Mouse (Mus musculus) forebrain, embryonic 13.5 days (tissue): ENCODE measurements around the gene Prepl. TPM values are rescaled to one million over a fixed set of nuclear protein-coding genes. Genes with fewer than 3 reads are reported as not detected.

Experiments
- ATAC-seq: fragments of 200-750 bp; cut with Nextera tagmentation; 2 replicates; pipeline ENCODE4 v1.8.0; 2017
- H3K27ac ChIP-seq: fragments of 300-500 bp; sonication (generic); 2 replicates; pipeline ENCODE4 v1.5.1; 2015; ENCODE audit warnings: inconsistent platforms, mild to moderate bottlenecking, moderate library complexity
- H3K27me3 ChIP-seq: fragments of 300-500 bp; sonication (generic); 2 replicates; pipeline ENCODE4 v1.6.1; 2015; ENCODE audit warnings: mild to moderate bottlenecking, inconsistent platforms
- H3K36me3 ChIP-seq: fragments of 300-500 bp; sonication (generic); 2 replicates; pipeline ENCODE4 v1.6.1; 2015; ENCODE audit warnings: mild to moderate bottlenecking, inconsistent platforms; ENCODE audit not compliant: poor library complexity, severe bottlenecking
- H3K4me1 ChIP-seq: fragments of 300-500 bp; sonication (generic); 2 replicates; pipeline ENCODE4 v1.6.1; 2015; ENCODE audit warnings: inconsistent platforms
- H3K4me2 ChIP-seq: fragments of 300-500 bp; sonication (generic); 2 replicates; pipeline ENCODE4 v1.6.1; 2015; ENCODE audit warnings: inconsistent platforms, mild to moderate bottlenecking, moderate library complexity
- H3K4me3 ChIP-seq: fragments of 300-500 bp; sonication (generic); 2 replicates; pipeline ENCODE4 v1.5.1; 2015; ENCODE audit warnings: mild to moderate bottlenecking, inconsistent platforms
- H3K9ac ChIP-seq: fragments of 300-500 bp; sonication (generic); 2 replicates; pipeline ENCODE4 v1.6.1; 2015; ENCODE audit warnings: mild to moderate bottlenecking, inconsistent platforms
- H3K9me3 ChIP-seq: fragments of 300-500 bp; sonication (generic); replicated peaks from 2 replicates; pipeline ENCODE4 v1.6.1; 2016; ENCODE audit warnings: inconsistent platforms
- WGBS: fragments of 180-500 bp; shearing (Covaris S2); methylation state at CpG from one replicate; pipeline ENCODE4 v1.1.7; 2015; 5-methylcytosine and 5-hydroxymethylcytosine counted together
- polyA plus RNA-seq: library from polyadenylated mRNA; unstranded; fragments of >200 nt; fragmentation: Nextera tagmentation; extraction: Ambion mirVana; gene quantifications from 2 replicates; pipeline ENCODE4 v1.2.1, GENCODE M21; 2015

Gene Prepl
- polyA plus RNA-seq, 1 experiment from 2014 or later, result 44.0 TPM

- H3K27me3 ChIP-seq, result no peaks in the 10 kb centered on the region
- H3K4me2 ChIP-seq, result no peak overlapping the region
- H3K36me3 ChIP-seq, result no peaks in the 10 kb centered on the region
- no peak overlapping the region for H3K4me3 ChIP-seq
- H3K4me1 ChIP-seq, result 0 out of 2 replicates have a peak, but pooled peaks cover 4% of the 10 kb centered on the region
- WGBS, result 65% methylated on average over 11 of the region's 11 CpGs
- H3K9ac ChIP-seq, result no peak overlapping the region
- no peak for ATAC-seq
- no peak overlapping the region for H3K27ac ChIP-seq
- H3K9me3 ChIP-seq, result no peaks in the 10 kb centered on the region
These were observed 56.0 kb downstream of the Prepl start for GRCm38 (mm10) chr17:85034068-85034467.

- Histone ChIP-seq H3K9me3 (no peaks in the 10 kb centered on the region), H3K4me2 (no peak overlapping the region), H3K4me3 (no peak overlapping the region), H3K27me3 (no peaks in the 10 kb centered on the region), H3K36me3 (no peaks in the 10 kb centered on the region), H3K4me1 (0 out of 2 replicates have a peak, but pooled peaks cover 4% of the 10 kb centered on the region), H3K27ac (no peak overlapping the region), H3K9ac (no peak overlapping the region)
- 89% methylated on average over 3 of the region's 3 CpGs for whole genome bisulfite sequencing
- ATAC-seq, result no peak
These were observed 57.0 kb downstream of the Prepl start for GRCm38 (mm10) chr17:85033087-85033486.

GRCm38 (mm10) chr17:85030651-85031050 is 59.4 kb downstream of the Prepl start:
- Histone ChIP-seq H3K9ac (no peak overlapping the region), H3K27ac (no peak overlapping the region), H3K27me3 (no peaks in the 10 kb centered on the region), H3K4me1 (0 out of 2 replicates have a peak, but pooled peaks cover 4% of the 10 kb centered on the region), H3K36me3 (no peaks in the 10 kb centered on the region), H3K4me2 (no peak overlapping the region), H3K4me3 (no peak overlapping the region), H3K9me3 (no peaks in the 10 kb centered on the region)
- ATAC-seq, result no peak
- WGBS, result 83% methylated on average over 5 of the region's 5 CpGs

- H3K4me1 ChIP-seq, result 0 out of 2 replicates have a peak, but pooled peaks cover 2% of the 10 kb centered on the region
- H3K4me3 ChIP-seq, result no peak overlapping the region
- H3K4me2 ChIP-seq, result no peak overlapping the region
- no peaks in the 10 kb centered on the region for H3K9me3 ChIP-seq
- ATAC-seq, result no peak
- H3K27ac ChIP-seq, result no peak overlapping the region
- 93% methylated on average over 10 of the region's 10 CpGs for WGBS
- H3K36me3 ChIP-seq, result no peaks in the 10 kb centered on the region
- H3K9ac ChIP-seq, result no peak overlapping the region
- no peaks in the 10 kb centered on the region for H3K27me3 ChIP-seq
These were observed 61.2 kb downstream of the Prepl start for GRCm38 (mm10) chr17:85028797-85029196.

GRCm38 (mm10) chr17:85028093-85028739 is 61.8 kb downstream of the Prepl start, which contains the start of gene Slc3a1:
TSS of gene Slc3a1 (plus strand) at chr17:85028376.
- no peak within 1 kb of the TSS for H3K9ac ChIP-seq
- no peak within 1 kb of the TSS for H3K4me3 ChIP-seq

GRCm38 (mm10) chr17:85027247-85027646 is 62.8 kb downstream of the Prepl start:
- Histone ChIP-seq H3K27ac (no peak overlapping the region), H3K27me3 (no peaks in the 10 kb centered on the region), H3K36me3 (no peaks in the 10 kb centered on the region), H3K9me3 (no peaks in the 10 kb centered on the region), H3K9ac (no peak overlapping the region), H3K4me2 (no peak overlapping the region), H3K4me1 (0 out of 2 replicates have a peak, but pooled peaks cover 2% of the 10 kb centered on the region), H3K4me3 (no peak overlapping the region)
- WGBS, result 82% methylated on average over 3 of the region's 3 CpGs
- ATAC-seq, result no peak

More at GRCm38 (mm10) chr17:85028093-85028739, 61.8 kb downstream of the Prepl start, which contains the start of gene Slc3a1:
- H3K27me3 ChIP-seq, result no peaks in the 10 kb centered on the region
- no peak within 1 kb of the TSS for H3K27ac ChIP-seq
- 0 out of 2 replicates have a peak, but pooled peaks cover 2% of the 10 kb centered on the region for H3K4me1 ChIP-seq
- no peaks in the 10 kb centered on the region for H3K9me3 ChIP-seq
- ATAC-seq, result no peak
- H3K36me3 ChIP-seq, result no peaks in the 10 kb centered on the region
- no peak within 1 kb of the TSS for H3K4me2 ChIP-seq
- 86% methylated on average over 20 of the region's 20 CpGs for WGBS

- H3K27me3 ChIP-seq, result no peaks in the 10 kb centered on the region
- 0 out of 2 replicates have a peak, but pooled peaks cover 2% of the 10 kb centered on the region for H3K4me1 ChIP-seq
- no peak overlapping the region for H3K4me3 ChIP-seq
- no peak for ATAC-seq
- no peaks in the 10 kb centered on the region for H3K36me3 ChIP-seq
- 89% methylated on average over 6 of the region's 6 CpGs for WGBS
- no peak overlapping the region for H3K27ac ChIP-seq
- no peaks in the 10 kb centered on the region for H3K9me3 ChIP-seq
- no peak overlapping the region for H3K4me2 ChIP-seq
- no peak overlapping the region for H3K9ac ChIP-seq
These were observed 63.6 kb downstream of the Prepl start for GRCm38 (mm10) chr17:85026436-85026835.

GRCm38 (mm10) chr17:85025151-85025550 is 64.9 kb downstream of the Prepl start:
- 93% methylated on average over 6 of the region's 6 CpGs for WGBS
- Histone ChIP-seq H3K9me3 (no peaks in the 10 kb centered on the region), H3K4me1 (0 out of 2 replicates have a peak, but pooled peaks cover 2% of the 10 kb centered on the region), H3K27me3 (no peaks in the 10 kb centered on the region), H3K27ac (no peak overlapping the region), H3K4me3 (no peak overlapping the region), H3K9ac (no peak overlapping the region), H3K4me2 (no peak overlapping the region), H3K36me3 (no peaks in the 10 kb centered on the region)
- no peak for ATAC-seq

GRCm38 (mm10) chr17:85024237-85024636 is 65.8 kb downstream of the Prepl start:
- Histone ChIP-seq H3K4me3 (no peak overlapping the region), H3K4me2 (no peak overlapping the region), H3K27ac (no peak overlapping the region), H3K27me3 (no peaks in the 10 kb centered on the region), H3K9me3 (no peaks in the 10 kb centered on the region), H3K4me1 (0 out of 2 replicates have a peak, but pooled peaks cover 2% of the 10 kb centered on the region), H3K36me3 (no peaks in the 10 kb centered on the region), H3K9ac (no peak overlapping the region)
- no peak for ATAC-seq
- 92% methylated on average over 8 of the region's 8 CpGs for WGBS

GRCm38 (mm10) chr17:85023247-85024167 is 66.5 kb downstream of the Prepl start:
- Histone ChIP-seq H3K4me3 (no peak overlapping the region), H3K4me2 (no peak overlapping the region), H3K9me3 (no peaks in the 10 kb centered on the region), H3K27ac (no peak overlapping the region), H3K9ac (no peak overlapping the region), H3K36me3 (no peaks in the 10 kb centered on the region), H3K4me1 (0 out of 2 replicates have a peak, but pooled peaks cover 2% of the 10 kb centered on the region), H3K27me3 (no peaks in the 10 kb centered on the region)
- peak; percentile 64 for ATAC-seq
- 61% methylated on average over 22 of the region's 22 CpGs for WGBS

- Histone ChIP-seq H3K4me3 (no peak overlapping the region), H3K27me3 (no peaks in the 10 kb centered on the region), H3K9ac (no peak overlapping the region), H3K4me2 (no peak overlapping the region), H3K9me3 (no peaks in the 10 kb centered on the region), H3K27ac (no peak overlapping the region), H3K36me3 (no peaks in the 10 kb centered on the region; the same call in 1 of the 2 replicates), H3K4me1 (0 out of 2 replicates have a peak, but pooled peaks cover 2% of the 10 kb centered on the region)
- WGBS, result 84% methylated on average over 3 of the region's 3 CpGs
- ATAC-seq, result no peak
These were observed 69.7 kb downstream of the Prepl start for GRCm38 (mm10) chr17:85020343-85020742.

GRCm38 (mm10) chr17:85018794-85019193 is 71.2 kb downstream of the Prepl start:
- WGBS, result 90% methylated on average over 5 of the region's 5 CpGs
- no peak overlapping the region for H3K27ac ChIP-seq
- H3K4me3 ChIP-seq, result no peak overlapping the region
- no peak overlapping the region for H3K4me2 ChIP-seq
- no peaks in the 10 kb centered on the region; the same call in 1 of the 2 replicates for H3K36me3 ChIP-seq
- no peaks in the 10 kb centered on the region for H3K9me3 ChIP-seq
- ATAC-seq, result no peak
- H3K4me1 ChIP-seq, result 0 out of 2 replicates have a peak, but pooled peaks cover 2% of the 10 kb centered on the region
- no peak overlapping the region for H3K9ac ChIP-seq
- H3K27me3 ChIP-seq, result no peaks in the 10 kb centered on the region
